Mouse (Mus musculus) thymus, adult 2 months (tissue): Measurements from ENCODE around the gene Cyp20a1. TPM values are rescaled to one million over a fixed set of nuclear protein-coding genes. Genes with fewer than 3 reads are reported as not detected.

Experiments
- DNase-seq: peaks from one replicate; pipeline ENCODE4 v3.0.0; 2021
- H3K27ac ChIP-seq: fragments of 200-500 bp; 2 replicates; pipeline ENCODE4 v1.5.1; 2012; ENCODE audit warnings: low read length, control low read depth; ENCODE audit not compliant: control insufficient read depth, insufficient read depth
- H3K27me3 ChIP-seq: fragments of 200-500 bp; 2 replicates; pipeline ENCODE4 v1.6.1; 2012; ENCODE audit warnings: mild to moderate bottlenecking, low read length, moderate library complexity, mixed read lengths; ENCODE audit not compliant: control insufficient read depth, insufficient read depth
- H3K36me3 ChIP-seq: fragments of 200-500 bp; 2 replicates; pipeline ENCODE4 v1.6.1; 2012; ENCODE audit warnings: mild to moderate bottlenecking, low read length, moderate library complexity; ENCODE audit not compliant: control insufficient read depth, insufficient read depth
- H3K4me1 ChIP-seq: fragments of 200-500 bp; replicated peaks from 2 replicates; pipeline ENCODE4 v1.6.1; 2012; ENCODE audit warnings: low read length; ENCODE audit not compliant: control insufficient read depth, insufficient read depth
- H3K4me3 ChIP-seq: fragments of 200-500 bp; 2 replicates; pipeline ENCODE4 v1.5.1; 2012; ENCODE audit warnings: mild to moderate bottlenecking, low read length, control low read depth, moderate library complexity; ENCODE audit not compliant: control insufficient read depth, insufficient read depth
- CTCF ChIP-seq: fragments of 200-500 bp; IDR thresholded peaks from 2 replicates; pipeline ENCODE4 v1.5.1; 2012; ENCODE audit warnings: mild to moderate bottlenecking, control low read depth, low read length, moderate library complexity, borderline replicate concordance; ENCODE audit not compliant: control insufficient read depth, poor library complexity, insufficient read depth; ENCODE audit errors: extremely low read depth
- POLR2A ChIP-seq: fragments of 200-500 bp; IDR thresholded peaks from 2 replicates; pipeline ENCODE4 v1.6.1; 2012; ENCODE audit warnings: mild to moderate bottlenecking, low read length, control low read depth, moderate library complexity; ENCODE audit not compliant: control insufficient read depth, poor library complexity, insufficient read depth; ENCODE audit errors: extremely low read depth
- WGBS: fragments of 180-500 bp; shearing (Covaris S2); methylation state at CpG from one replicate; pipeline ENCODE4 v1.1.7; 2018; 5-methylcytosine and 5-hydroxymethylcytosine counted together
- polyA plus RNA-seq: library from polyadenylated mRNA; depleted of rRNA; stranded (reverse); fragments of >200 nt; gene quantifications from 2 replicates; pipeline ENCODE4 v1.2.3, GENCODE M21; 2012

Gene Cyp20a1
- polyA plus RNA-seq, 1 experiment: 2.4 TPM

DNA sequence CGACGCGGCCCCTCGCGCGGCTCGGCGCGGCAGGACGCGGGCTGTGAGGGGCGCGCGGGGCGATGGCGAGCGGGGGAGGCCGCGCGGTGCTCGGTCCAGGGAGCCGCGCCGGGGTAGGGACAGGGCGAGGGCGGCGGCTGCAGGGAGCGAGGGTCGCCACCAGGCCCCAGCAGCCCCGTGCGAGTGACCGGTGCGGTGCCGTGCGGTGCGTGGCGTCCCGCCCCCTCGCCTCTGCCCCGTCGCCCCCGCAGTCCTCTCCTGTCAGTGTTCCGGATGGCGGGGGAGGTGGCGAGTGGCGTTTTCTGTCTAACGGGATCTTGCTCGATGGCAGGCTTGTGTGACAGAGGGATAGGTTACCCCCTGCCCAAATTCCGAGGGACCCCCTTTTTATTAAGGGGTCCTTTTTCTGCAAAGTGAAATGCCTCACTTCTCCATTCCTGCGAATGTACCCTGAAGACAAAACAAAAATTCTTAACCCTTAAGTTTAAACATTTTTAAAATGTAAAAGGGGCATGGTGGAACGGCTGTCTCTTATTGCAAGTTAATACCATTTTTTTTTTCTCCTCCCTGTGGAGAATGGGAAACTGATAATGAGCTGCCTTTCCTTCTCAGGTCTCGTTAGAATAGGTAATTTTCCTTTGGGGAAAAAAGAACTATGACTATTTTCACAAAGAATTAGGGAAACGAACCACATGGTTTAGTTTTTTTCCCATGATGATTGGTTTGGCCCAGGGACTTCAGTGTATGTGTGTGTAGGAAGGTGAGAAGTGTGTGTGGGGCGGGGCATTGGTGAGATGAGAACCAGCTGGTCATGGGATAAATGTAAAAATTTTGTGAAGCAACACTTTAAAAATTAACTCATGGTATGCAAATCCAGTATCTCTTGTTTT is 67.0 kb downstream of the Cyp20a1 start:
- WGBS: 2% methylated on average over 54 of the region's 54 CpGs
- Histone ChIP-seq H3K27ac (no peak overlapping the region), H3K36me3 (no peaks in the 10 kb centered on the region), H3K27me3 (no peaks in the 10 kb centered on the region), H3K4me1 (no peaks in the 10 kb centered on the region; the same call in 1 of the 2 replicates), H3K4me3 (peak overlapping the region; percentile 85)
- DNase-seq: peak; percentile 39
- TF ChIP-seq POLR2A (no peak), CTCF (no peak)

DNA sequence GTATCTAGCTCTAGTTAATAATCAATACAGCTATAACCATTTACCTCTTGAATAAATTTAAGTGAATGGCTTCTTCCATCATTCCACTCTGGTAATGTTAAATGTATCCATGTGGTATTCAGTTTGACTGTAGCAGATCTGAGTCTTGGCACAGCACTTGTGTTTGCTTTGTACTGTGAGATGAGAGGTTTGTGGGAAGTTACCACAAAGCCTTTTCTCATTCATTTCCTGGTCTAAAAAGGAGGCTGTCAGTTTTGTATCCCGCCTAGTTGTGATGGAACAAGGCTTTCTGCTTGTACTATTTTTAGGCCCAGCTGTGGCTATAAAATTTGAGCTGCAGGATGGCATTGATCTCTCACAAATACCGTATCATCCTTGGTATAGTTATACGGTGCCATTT is 73.6 kb downstream of the Cyp20a1 start:
- no peaks in the 10 kb centered on the region for H3K27me3 ChIP-seq
- 8% methylated on average over 3 of the region's 3 CpGs for WGBS
- H3K4me3 ChIP-seq: no peak overlapping the region

GRCm38 (mm10) chr1:60423882-60424281 is 80.8 kb downstream of the Cyp20a1 start:
- WGBS: 53% methylated on average over 1 of the region's 1 CpGs
- TF ChIP-seq POLR2A (no peak), CTCF (no peak)
- no peaks in the 10 kb centered on the region for H3K36me3 ChIP-seq
- no peak overlapping the region for H3K4me3 ChIP-seq
- no peak overlapping the region for H3K27ac ChIP-seq
- no peaks in the 10 kb centered on the region for H3K27me3 ChIP-seq
- DNase-seq: no peak
- H3K4me1 ChIP-seq: 0 out of 2 replicates have a peak, but pooled peaks cover 2% of the 10 kb centered on the region

More for the DNA sequence above, 73.6 kb downstream of the Cyp20a1 start:
- Histone ChIP-seq H3K27ac (no peak overlapping the region), H3K4me1 (no peaks in the 10 kb centered on the region), H3K36me3 (no peaks in the 10 kb centered on the region)
- DNase-seq: peak; percentile 23
- TF ChIP-seq CTCF (no peak), POLR2A (no peak)

DNA sequence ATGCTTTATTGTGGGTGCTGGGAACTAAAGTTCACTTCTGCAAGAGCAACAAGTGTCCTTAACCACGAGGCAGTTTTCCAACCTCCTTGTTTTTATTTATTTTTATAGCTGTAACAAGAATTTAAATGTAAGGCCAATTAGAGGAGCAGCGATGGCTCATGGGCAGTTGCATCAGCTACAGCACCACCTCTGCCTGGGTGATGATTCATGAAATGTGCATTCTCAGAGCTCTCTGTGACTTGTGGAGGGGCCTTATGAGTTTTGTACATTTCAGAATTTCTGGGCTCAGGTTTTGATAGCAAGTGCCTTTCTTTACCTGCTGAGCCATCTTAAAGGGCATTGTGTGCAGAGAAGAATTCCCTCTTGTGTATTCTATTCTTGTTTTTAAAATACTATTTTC is 85.2 kb downstream of the Cyp20a1 start:
- 97% methylated on average over 2 of the region's 2 CpGs for WGBS
- no peaks in the 10 kb centered on the region for H3K36me3 ChIP-seq
- no peak for DNase-seq
- no peaks in the 10 kb centered on the region for H3K27me3 ChIP-seq
- H3K4me3 ChIP-seq: no peak overlapping the region
- H3K4me1 ChIP-seq: no peaks in the 10 kb centered on the region
- no peak overlapping the region for H3K27ac ChIP-seq
- TF ChIP-seq POLR2A: no peak
- no peak for TF ChIP-seq CTCF

DNA sequence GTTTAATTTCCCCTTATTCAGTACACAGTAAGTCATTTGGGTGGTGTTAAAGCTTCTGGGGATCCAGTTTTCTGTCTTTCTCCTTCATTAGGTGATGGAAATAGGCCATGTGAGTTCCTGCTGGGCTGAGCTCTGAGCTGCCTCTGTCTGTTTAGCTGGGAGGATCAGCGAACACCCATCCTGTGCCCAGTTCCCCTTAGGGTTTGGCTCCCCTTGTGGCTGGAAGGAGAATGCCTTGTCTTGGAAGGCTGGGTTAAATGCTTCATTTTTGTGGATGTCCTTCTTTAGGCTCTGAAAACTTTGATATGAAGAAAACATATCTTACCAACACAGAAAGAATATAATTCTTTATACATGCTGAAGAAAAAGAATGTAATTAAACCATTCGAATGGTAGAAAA is 85.8 kb downstream of the Cyp20a1 start:
- H3K27ac ChIP-seq: no peak overlapping the region
- no peaks in the 10 kb centered on the region for H3K36me3 ChIP-seq
- no peaks in the 10 kb centered on the region for H3K27me3 ChIP-seq
- no peaks in the 10 kb centered on the region for H3K4me1 ChIP-seq
- no peak overlapping the region for H3K4me3 ChIP-seq
- WGBS: 68% methylated on average over 2 of the region's 2 CpGs
- peak; percentile 63 for DNase-seq
- TF ChIP-seq CTCF (peak; percentile 62; the same call in 1 of the 2 replicates), POLR2A (no peak)

GRCm38 (mm10) chr1:60431531-60431930 is 88.4 kb downstream of the Cyp20a1 start:
- Histone ChIP-seq H3K4me3 (no peak overlapping the region), H3K27me3 (no peaks in the 10 kb centered on the region), H3K4me1 (no peaks in the 10 kb centered on the region), H3K27ac (no peak overlapping the region), H3K36me3 (no peaks in the 10 kb centered on the region)
- WGBS: 96% methylated on average over 5 of the region's 5 CpGs
- TF ChIP-seq POLR2A (no peak), CTCF (no peak)
- no peak for DNase-seq
